In genomic region chr11:98768127-98769006, GRCm38 (mm10) we compare ENCODE assay signal across 8 mouse cellular contexts. TPM values are rescaled to one million over a fixed set of nuclear protein-coding genes. Genes with fewer than 3 reads are reported as not detected.
DNase-seq lines count a peak whose midpoint lies in the region; ATAC-seq lines count a peak whose summit lies in the region.

No protein-coding gene starts in this region.

- H3K4me1 ChIP-seq in neural tube, embryonic 15.5 days: peaks cover 59% of the 10 kb centered on the region

- no peaks in the 10 kb centered on the region for H3K27me3 ChIP-seq in neural tube, embryonic 15.5 days (replicated peaks)

- no peak for ATAC-seq in neural tube, embryonic 15.5 days (ENCODE audit: low FRiP score)

- peak overlapping the region; percentile 41 for H3K4me2 ChIP-seq in neural tube, embryonic 15.5 days

- H3K9me3 ChIP-seq in neural tube, embryonic 15.5 days (replicated peaks): no peaks in the 10 kb centered on the region

- peak overlapping the region; percentile 82 for H3K27ac ChIP-seq in neural tube, embryonic 15.5 days (replicated peaks)

- peak; percentile 48 to 75 for DNase-seq in adrenal gland, adult (ENCODE audit: inconsistent age in 2 of 2, low spot score in 1 of 2)
- no peak for DNase-seq in adrenal gland, adult 8-10 months
- DNase-seq in right cerebral cortex, postnatal 10 days (ENCODE audit: low spot score in 2 of 2): peak; percentile 66
- no peak for DNase-seq in right cerebral cortex, postnatal 25 days
- peak; percentile 65 to 67 for DNase-seq in heart, postnatal 10 days
- peak; percentile 79 for DNase-seq in liver
- DNase-seq in thymus, postnatal 10 days (ENCODE audit: low spot score in 2 of 2): no peak

- no peak overlapping the region; the same call in 1 of the 2 replicates for H3K9ac ChIP-seq in neural tube, embryonic 15.5 days (replicated peaks)

- peak overlapping the region; percentile 9; the same call in 1 of the 2 replicates for H3K4me3 ChIP-seq in neural tube, embryonic 15.5 days (replicated peaks)

- intact Hi-C loops in heart, postnatal 10 days (cut with DNase I): loop anchor here (2.0 kb wide), 1 partner anchor 14 kb away; no protein-coding TSS in a partner anchor

- 23% methylated on average over 39 of the region's 39 CpGs for WGBS in neural tube, embryonic 15.5 days

- peaks cover 47% of the 10 kb centered on the region for H3K36me3 ChIP-seq in neural tube, embryonic 15.5 days

RNA-seq across cellular contexts. Expression of gene Nr1d1, which starts 6.8 kb away (rescaled TPM):
- 100 to 1,000 TPM; 140 to 286 (median 201) TPM for total RNA-seq in adrenal gland, adult 8-10 months (2022)
- total RNA-seq in heart, postnatal 10 days (2021): 10 to 100 TPM; 31.1 to 32.7 TPM
- polyA plus RNA-seq in neural tube, embryonic 15.5 days (2015; fragmentation: Nextera tagmentation; extraction: Ambion mirVana): 3.8 and 4.0 TPM in 2 replicates

RNA-seq across cellular contexts. Expression of gene Msl1, which starts 26.9 kb away (rescaled TPM):
- total RNA-seq in adrenal gland, adult 8-10 months (2022): 10 to 100 TPM; 93.5 to 98.5 (median 93.7) TPM
- total RNA-seq in heart, postnatal 10 days (2021): 10 to 100 TPM; 70.3 to 83.4 TPM
- polyA plus RNA-seq in neural tube, embryonic 15.5 days (2015; fragmentation: Nextera tagmentation; extraction: Ambion mirVana): 27.5 and 30.1 TPM in 2 replicates

RNA-seq across cellular contexts. Expression of gene Thra, which starts 27.9 kb away (rescaled TPM):
- total RNA-seq in adrenal gland, adult 8-10 months (2022): 100 to 1,000 TPM in 1 of 4 experiments, 10 to 100 TPM in 3; 67.1 to 111 (median 82.9) TPM
- 100 to 1,000 TPM; 172 to 190 TPM for total RNA-seq in heart, postnatal 10 days (2021)
- 104 and 125 TPM in 2 replicates for polyA plus RNA-seq in neural tube, embryonic 15.5 days (2015; fragmentation: Nextera tagmentation; extraction: Ambion mirVana)

RNA-seq across cellular contexts. Expression of gene Casc3, which starts 36.3 kb away (rescaled TPM):
- total RNA-seq in adrenal gland, adult 8-10 months (2022): 10 to 100 TPM; 34.3 to 47.2 (median 41.6) TPM
- total RNA-seq in heart, postnatal 10 days (2021): 10 to 100 TPM; 29.0 to 29.7 TPM
- 44.3 and 46.8 TPM in 2 replicates for polyA plus RNA-seq in neural tube, embryonic 15.5 days (2015; fragmentation: Nextera tagmentation; extraction: Ambion mirVana)

RNA-seq across cellular contexts. Expression of gene Med24, which starts 39.1 kb away (rescaled TPM):
- total RNA-seq in adrenal gland, adult 8-10 months (2022): 10 to 100 TPM; 47.7 to 63.3 (median 55.7) TPM
- 10 to 100 TPM; 44.9 to 52.1 TPM for total RNA-seq in heart, postnatal 10 days (2021)
- 59.6 and 60.9 TPM in 2 replicates for polyA plus RNA-seq in neural tube, embryonic 15.5 days (2015; fragmentation: Nextera tagmentation; extraction: Ambion mirVana)

Comparison
In these comparisons a context has a peak if more than half of its experiments do, and no peak if none do; other contexts are left out.
1. DNase-seq: peak in adrenal gland, adult (2 of 2), right cerebral cortex, postnatal 10 days (2 of 2), heart, postnatal 10 days (2 of 2) and liver (single experiment); none in adrenal gland, adult 8-10 months (single experiment), right cerebral cortex, postnatal 25 days (single experiment) and thymus, postnatal 10 days (0 of 2).
2. RNA of gene Nr1d1, which starts 6.8 kb away (total RNA-seq): 140 to 286 TPM in adrenal gland, adult 8-10 months; 31.1 to 32.7 TPM in heart, postnatal 10 days; every median in the first group is over 4 times any median in the second.